Mouse (Mus musculus) embryonic fibroblast, embryonic 13.5 days (primary cell): ENCODE measurements around the gene Aff3.

Experiments
- CTCF ChIP-seq: IDR thresholded peaks from 2 replicates; pipeline ENCODE4 v1.5.1; 2011; ENCODE audit warnings: mild to moderate bottlenecking, control low read depth, low read length, moderate library complexity, borderline replicate concordance; ENCODE audit not compliant: insufficient read depth
- POLR2A ChIP-seq: IDR thresholded peaks from 2 replicates; pipeline ENCODE4 v1.6.1; 2011; ENCODE audit warnings: low read depth, mild to moderate bottlenecking, control low read depth, low read length, moderate library complexity

GRCm38 (mm10) chr1:38129501-38130267, 535.1 kb downstream of the Aff3 start, which contains the start of gene Rev1:
- peak; percentile 66 for TF ChIP-seq POLR2A
- peak; percentile 98 for TF ChIP-seq CTCF
